Mouse (Mus musculus) G1E (cell line): ENCODE results near the gene Lrrc49. TPM values are rescaled to one million over a fixed set of nuclear protein-coding genes. Genes with fewer than 3 reads are reported as not detected.

Source experiments
- ATAC-seq: 2 replicates; pipeline ENCODE4 v1.8.0; 2016; ENCODE audit warnings: mild to moderate bottlenecking; ENCODE audit not compliant: insufficient number of reproducible peaks, poor library complexity, low FRiP score, severe bottlenecking; ENCODE audit errors: extremely low read depth
- DNase-seq: peaks from one replicate; pipeline ENCODE4 v3.0.0; 2012; ENCODE audit warnings: low spot score
- H3K27me3 ChIP-seq: 2 replicates; pipeline ENCODE4 v1.6.1; 2012; ENCODE audit warnings: mild to moderate bottlenecking, low read length, inconsistent platforms; ENCODE audit not compliant: insufficient read depth
- H3K36me3 ChIP-seq: replicated peaks from 2 replicates; pipeline ENCODE3; 2012; ENCODE audit warnings: mild to moderate bottlenecking, inconsistent platforms
- H3K4me1 ChIP-seq: 2 replicates; pipeline ENCODE4 v1.6.1; 2012; ENCODE audit warnings: low read depth, low read length, inconsistent platforms, mixed read lengths; ENCODE audit not compliant: insufficient read depth
- H3K4me3 ChIP-seq: 2 replicates; pipeline ENCODE4 v1.5.1; 2012; ENCODE audit warnings: low read depth, mild to moderate bottlenecking, inconsistent platforms, low read length, moderate library complexity, mixed read lengths
- H3K9me3 ChIP-seq: replicated peaks from 2 replicates; pipeline ENCODE4 v1.6.1; 2012; ENCODE audit warnings: inconsistent platforms
- CTCF ChIP-seq: IDR thresholded peaks from 2 replicates; pipeline ENCODE4 v1.5.1; 2012; ENCODE audit warnings: low read depth, low read length, inconsistent platforms, mixed read lengths
- GATA1 ChIP-seq: IDR thresholded peaks from 2 replicates; pipeline ENCODE4 v1.6.1; 2012; ENCODE audit warnings: borderline replicate concordance, low read length, inconsistent platforms, mixed read lengths
- GATA2 ChIP-seq: IDR thresholded peaks from 2 replicates; pipeline ENCODE4 v1.6.1; 2012; ENCODE audit warnings: low read depth, low read length, inconsistent platforms, borderline replicate concordance
- POLR2AphosphoS5 ChIP-seq: IDR thresholded peaks from 2 replicates; pipeline ENCODE4 v1.6.1; 2012; ENCODE audit warnings: low read depth, low read length, inconsistent platforms; ENCODE audit not compliant: insufficient replicate concordance
- TAL1 ChIP-seq: conservative IDR thresholded peaks from 2 replicates; pipeline ENCODE4 v1.6.1; 2012; ENCODE audit warnings: low read depth, low read length, inconsistent platforms, mixed read lengths
- polyA plus RNA-seq: library from polyadenylated mRNA; stranded (reverse); fragments of >175 nt; gene quantifications from 2 replicates; pipeline ENCODE4 v1.2.3, GENCODE M21; 2012
- total RNA-seq, 2 experiments: library from RNA; stranded (forward) in 1 of 2; stranded (reverse) in 1 of 2; fragments of 200-1000 nt in 1 of 2; fragments of >200 nt in 1 of 2; fragmentation: Nextera tagmentation in 1 of 2; gene quantifications; 2 replicates each; pipeline ENCODE4 v1.2.3; 2014 to 2017

Lrrc49 gene
- total and polyA plus RNA-seq, 3 experiments, result 0.11 to 2.5 (median 1.1) TPM

- no peak for ATAC-seq
- no peak for TF ChIP-seq CTCF
- no peak for TF ChIP-seq POLR2AphosphoS5
- no peak for TF ChIP-seq GATA1
- TF ChIP-seq GATA2, result no peak
- TF ChIP-seq TAL1, result no peak
Measured at GRCm38 (mm10) chr9:60650277-60650676, 37.7 kb downstream of the Lrrc49 start.

GRCm38 (mm10) chr9:60648981-60649975 lies 38.7 kb downstream of the Lrrc49 start:
- H3K4me3 ChIP-seq, result no peak overlapping the region
- peaks cover 8% of the 10 kb centered on the region for H3K4me1 ChIP-seq
- H3K27me3 ChIP-seq, result peaks cover 15% of the 10 kb centered on the region
- DNase-seq, result no peak
- no peaks in the 10 kb centered on the region for H3K36me3 ChIP-seq
- H3K9me3 ChIP-seq, result no peaks in the 10 kb centered on the region
- no peak for ATAC-seq
- TF ChIP-seq GATA1, result no peak
- no peak for TF ChIP-seq CTCF
- no peak for TF ChIP-seq TAL1
- TF ChIP-seq GATA2, result no peak
- no peak for TF ChIP-seq POLR2AphosphoS5

More at GRCm38 (mm10) chr9:60650277-60650676, 37.7 kb downstream of the Lrrc49 start:
- no peaks in the 10 kb centered on the region for H3K9me3 ChIP-seq
- peaks cover 11% of the 10 kb centered on the region for H3K27me3 ChIP-seq
- no peak for DNase-seq
- H3K4me1 ChIP-seq, result peaks cover 8% of the 10 kb centered on the region
- no peak overlapping the region for H3K4me3 ChIP-seq
- no peaks in the 10 kb centered on the region for H3K36me3 ChIP-seq

GRCm38 (mm10) chr9:60633601-60634000 lies 54.4 kb downstream of the Lrrc49 start:
- H3K9me3 ChIP-seq, result no peaks in the 10 kb centered on the region
- ATAC-seq (no peak), DNase-seq (no peak)
- peaks cover 12% of the 10 kb centered on the region for H3K27me3 ChIP-seq
- no peaks in the 10 kb centered on the region for H3K36me3 ChIP-seq
- no peaks in the 10 kb centered on the region for H3K4me1 ChIP-seq
- no peak overlapping the region for H3K4me3 ChIP-seq
- TF ChIP-seq POLR2AphosphoS5 (no peak), GATA1 (no peak), GATA2 (no peak), TAL1 (no peak), CTCF (no peak)

GRCm38 (mm10) chr9:60626311-60626791 lies 61.6 kb downstream of the Lrrc49 start:
- H3K4me1 ChIP-seq, result no peaks in the 10 kb centered on the region
- DNase-seq (no peak), ATAC-seq (no peak)
- H3K27me3 ChIP-seq, result peaks cover 25% of the 10 kb centered on the region
- no peak overlapping the region for H3K4me3 ChIP-seq
- H3K36me3 ChIP-seq, result no peaks in the 10 kb centered on the region
- no peaks in the 10 kb centered on the region for H3K9me3 ChIP-seq
- TF ChIP-seq GATA1 (no peak), GATA2 (no peak), POLR2AphosphoS5 (no peak), TAL1 (no peak), CTCF (no peak)

GRCm38 (mm10) chr9:60625895-60626294 lies 62.1 kb downstream of the Lrrc49 start:
- TF ChIP-seq POLR2AphosphoS5, result no peak
- TF ChIP-seq TAL1, result no peak
- no peak for TF ChIP-seq CTCF
- TF ChIP-seq GATA1, result no peak
- TF ChIP-seq GATA2, result no peak
- ATAC-seq (no peak), DNase-seq (no peak)
- no peaks in the 10 kb centered on the region for H3K4me1 ChIP-seq
- H3K9me3 ChIP-seq, result no peaks in the 10 kb centered on the region
- peaks cover 24% of the 10 kb centered on the region for H3K27me3 ChIP-seq
- no peaks in the 10 kb centered on the region for H3K36me3 ChIP-seq
- no peak overlapping the region for H3K4me3 ChIP-seq

- ATAC-seq (no peak), DNase-seq (no peak)
- H3K4me3 ChIP-seq, result no peak overlapping the region
- H3K36me3 ChIP-seq, result no peaks in the 10 kb centered on the region
- no peak for TF ChIP-seq TAL1
- TF ChIP-seq GATA1, result no peak
- H3K4me1 ChIP-seq, result no peaks in the 10 kb centered on the region
- H3K9me3 ChIP-seq, result no peaks in the 10 kb centered on the region
- peaks cover 8% of the 10 kb centered on the region for H3K27me3 ChIP-seq
Measured at GRCm38 (mm10) chr9:60616946-60617345, 71.0 kb downstream of the Lrrc49 start.
